Mouse (Mus musculus) megakaryocyte, embryonic 14.5 days (primary cell): ENCODE data around the gene Faf2. TPM values are rescaled to one million over a fixed set of nuclear protein-coding genes. Genes with fewer than 3 reads are reported as not detected.

ENCODE experiments used
- H3K27me3 ChIP-seq: replicated peaks from 2 replicates; pipeline ENCODE3; 2012; ENCODE audit warnings: inconsistent platforms
- H3K36me3 ChIP-seq: replicated peaks from 2 replicates; pipeline ENCODE3; 2012; ENCODE audit warnings: low read length, inconsistent platforms, mixed read lengths
- H3K4me1 ChIP-seq: 2 replicates; pipeline ENCODE4 v1.6.1; 2012; ENCODE audit warnings: inconsistent platforms
- H3K4me3 ChIP-seq: replicated peaks from 2 replicates; pipeline ENCODE3; 2012; ENCODE audit warnings: moderate library complexity, mild to moderate bottlenecking, inconsistent platforms
- H3K9me3 ChIP-seq: 2 replicates; pipeline ENCODE4 v1.6.1; 2012; ENCODE audit warnings: inconsistent platforms
- FLI1 ChIP-seq: IDR thresholded peaks from 2 replicates; pipeline ENCODE4 v1.6.1; 2012; ENCODE audit warnings: low read length, inconsistent platforms, mixed read lengths
- GATA1 ChIP-seq: IDR thresholded peaks from 3 replicates; pipeline ENCODE4 v1.6.1; 2012; ENCODE audit warnings: mixed read lengths, low read length, inconsistent platforms, borderline replicate concordance
- polyA plus RNA-seq: library from polyadenylated mRNA; stranded (reverse); fragments of >175 nt; gene quantifications from 2 replicates; pipeline ENCODE4 v1.2.3, GENCODE M21; 2012; ENCODE audit warnings: low replicate concordance; ENCODE audit not compliant: insufficient read depth

The Faf2 gene
- polyA plus RNA-seq, 1 experiment: 13.9 TPM

DNA sequence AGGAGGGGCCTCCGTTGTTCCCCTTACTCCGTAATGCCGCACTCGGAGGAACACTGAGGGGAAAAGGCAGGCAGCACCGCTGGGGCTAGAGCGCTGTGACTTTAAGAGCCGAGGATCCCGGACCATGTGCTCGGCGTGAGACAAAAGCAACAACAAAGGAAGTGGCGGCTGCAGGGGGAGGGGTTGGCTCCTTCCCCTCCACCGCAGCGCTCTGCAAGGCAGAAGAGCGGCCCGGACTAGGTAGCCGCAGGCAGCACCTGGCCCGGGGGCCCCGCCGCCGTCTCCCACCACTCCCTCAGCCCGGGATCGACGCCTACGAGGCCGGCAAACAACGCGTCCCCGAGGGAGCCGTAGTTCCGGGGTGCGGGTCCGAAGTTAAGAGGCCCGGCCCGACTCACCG, 65.5 kb downstream of the Faf2 start:
- no peaks in the 10 kb centered on the region for H3K27me3 ChIP-seq
- no peak for TF ChIP-seq GATA1
- TF ChIP-seq FLI1: no peak
- no peaks in the 10 kb centered on the region for H3K9me3 ChIP-seq
- peak overlapping the region; percentile 100 for H3K4me3 ChIP-seq
- H3K4me1 ChIP-seq: peaks cover 85% of the 10 kb centered on the region
- H3K36me3 ChIP-seq: peaks cover 46% of the 10 kb centered on the region

DNA sequence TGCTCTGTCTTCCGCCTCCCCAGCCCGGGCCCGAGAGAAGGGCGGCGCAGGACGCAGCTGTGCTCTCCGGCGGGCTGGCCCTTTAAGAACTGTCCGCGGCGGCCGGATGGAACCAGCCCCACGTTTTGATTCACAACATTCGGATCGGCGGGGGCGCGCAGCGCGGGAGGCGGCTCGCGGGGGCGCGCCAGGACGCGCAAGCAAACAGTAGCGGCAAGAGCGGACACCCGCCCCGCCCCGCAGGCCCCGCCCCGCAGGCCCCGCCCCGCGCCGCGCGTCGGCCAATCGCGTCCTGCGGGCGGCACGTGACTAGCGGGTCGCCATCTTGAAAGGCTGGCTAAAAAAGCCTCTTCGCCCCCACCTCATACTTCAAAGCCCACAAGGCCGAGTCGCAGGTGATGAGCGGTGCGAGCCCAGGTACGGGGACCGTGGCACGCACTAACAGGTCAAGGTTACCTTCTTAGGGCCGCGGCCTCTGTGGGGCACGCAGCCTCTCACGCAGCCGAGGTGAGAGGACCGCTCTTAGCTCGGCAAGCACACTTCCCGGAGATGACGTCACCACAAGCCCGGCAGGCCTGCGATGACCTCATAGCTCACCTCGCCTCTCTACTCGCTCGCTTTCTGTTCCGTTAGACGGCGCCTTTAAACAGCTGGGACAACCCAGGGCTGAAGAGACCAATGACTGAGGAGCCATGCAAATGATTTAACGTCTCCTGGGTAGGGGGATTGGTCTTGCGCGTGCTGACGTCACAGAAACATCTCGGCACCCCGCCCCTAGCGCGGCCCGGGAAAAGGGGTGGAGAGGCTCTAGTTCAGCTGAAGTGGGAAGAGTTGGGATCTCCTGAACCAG, 66.2 kb downstream of the Faf2 start:
- peak overlapping the region; percentile 100 for H3K4me3 ChIP-seq
- H3K9me3 ChIP-seq: no peaks in the 10 kb centered on the region
- TF ChIP-seq FLI1 (no peak), GATA1 (no peak)
- H3K27me3 ChIP-seq: no peaks in the 10 kb centered on the region
- peaks cover 39% of the 10 kb centered on the region for H3K36me3 ChIP-seq
- H3K4me1 ChIP-seq: peaks cover 85% of the 10 kb centered on the region

DNA sequence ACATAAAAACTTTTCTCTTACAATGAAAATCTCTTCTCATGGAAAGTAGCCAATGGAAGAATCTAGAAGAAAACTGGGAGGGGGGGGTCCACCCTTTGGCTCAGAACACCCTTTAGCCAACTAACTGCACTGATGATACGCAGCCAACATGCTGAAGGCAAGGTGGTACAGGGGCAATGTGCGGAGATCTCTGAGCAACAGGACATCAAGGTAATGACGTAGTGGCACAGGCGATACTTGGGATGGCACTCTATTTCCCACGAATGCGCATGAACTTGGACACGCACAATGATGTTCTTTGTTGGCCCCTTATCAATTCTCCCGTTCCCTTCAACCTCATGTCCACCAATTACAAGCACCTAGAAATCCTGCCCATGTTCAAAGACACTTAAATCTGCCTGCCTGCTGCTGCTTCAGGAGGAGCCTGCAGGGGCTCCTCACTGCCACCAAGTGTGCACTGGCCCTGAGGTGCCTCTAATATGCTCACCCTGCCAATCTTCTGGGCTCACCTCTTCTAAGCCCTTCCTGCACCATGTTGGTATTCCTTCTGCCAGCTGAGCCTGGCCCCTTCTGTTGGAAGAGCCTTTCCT, 68.7 kb downstream of the Faf2 start:
- Histone ChIP-seq H3K4me3 (peak overlapping the region; percentile 40), H3K27me3 (no peaks in the 10 kb centered on the region), H3K9me3 (no peaks in the 10 kb centered on the region), H3K4me1 (peaks cover 71% of the 10 kb centered on the region), H3K36me3 (peaks cover 15% of the 10 kb centered on the region)
- TF ChIP-seq FLI1: no peak
- TF ChIP-seq GATA1: no peak

DNA sequence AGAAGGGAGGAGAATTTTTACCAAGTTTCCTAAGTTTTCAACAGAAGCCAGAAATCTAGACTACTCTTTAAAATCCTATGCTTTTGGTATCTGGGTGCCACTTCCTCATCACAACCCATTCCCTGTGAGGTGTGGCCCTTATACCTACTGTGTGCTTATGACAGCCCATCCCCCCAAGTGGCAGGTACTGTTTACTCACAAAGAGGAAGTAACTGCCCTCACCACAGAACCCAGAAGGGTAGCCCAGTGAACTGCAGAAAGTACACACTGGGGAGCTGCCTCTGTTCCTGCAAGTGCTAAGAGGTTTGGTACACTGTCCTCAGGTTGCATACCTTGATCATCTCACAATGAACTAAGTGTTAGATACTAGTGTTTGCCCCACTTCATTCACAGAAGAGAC, 70.2 kb downstream of the Faf2 start:
- TF ChIP-seq GATA1: no peak
- TF ChIP-seq FLI1: no peak
- Histone ChIP-seq H3K27me3 (no peaks in the 10 kb centered on the region), H3K4me3 (peak overlapping the region; percentile 93), H3K36me3 (peaks cover 6% of the 10 kb centered on the region), H3K4me1 (peaks cover 67% of the 10 kb centered on the region), H3K9me3 (no peaks in the 10 kb centered on the region)

DNA sequence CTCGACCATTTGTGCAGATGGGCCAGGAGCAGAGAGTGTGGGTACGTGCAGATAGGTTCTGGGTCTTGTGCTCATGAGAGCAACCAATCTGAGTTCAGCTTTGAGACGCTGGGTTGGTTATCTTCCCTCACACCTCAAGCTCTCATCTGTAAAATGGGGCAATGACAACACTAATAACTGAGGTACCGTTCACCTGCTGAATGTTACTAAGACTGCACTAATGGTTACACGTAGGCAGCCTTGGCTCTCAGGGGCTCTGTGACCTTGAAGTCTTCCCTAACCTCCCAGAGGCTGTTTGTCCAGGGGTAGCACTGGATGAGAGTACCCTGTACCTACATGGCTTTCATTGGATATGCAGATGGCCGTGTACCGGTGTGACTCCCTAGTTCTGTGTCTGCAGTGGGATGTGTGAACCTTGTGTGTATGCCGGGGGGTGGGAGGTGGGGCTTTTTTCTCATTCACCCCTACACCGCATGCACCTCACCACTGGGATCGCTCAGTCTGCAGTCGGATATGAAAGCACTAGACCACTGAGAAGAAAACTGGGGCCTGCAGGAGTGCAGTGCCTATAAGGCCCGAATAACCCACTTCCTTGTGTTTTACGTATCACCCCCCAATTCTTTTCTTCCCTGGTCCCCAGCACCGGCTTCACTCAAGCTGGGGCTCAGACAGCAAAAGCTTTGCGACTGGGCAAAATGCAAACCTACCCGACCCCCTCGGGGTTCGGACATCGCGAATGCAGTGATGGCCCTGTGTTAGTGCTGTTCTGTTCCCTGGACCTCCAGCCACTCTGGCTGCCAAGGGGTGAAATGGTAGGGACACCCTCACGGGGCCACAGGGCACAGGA, 71.3 kb downstream of the Faf2 start:
- TF ChIP-seq GATA1 (no peak), FLI1 (no peak)
- Histone ChIP-seq H3K4me3 (peak overlapping the region; percentile 93), H3K4me1 (peaks cover 65% of the 10 kb centered on the region), H3K27me3 (no peaks in the 10 kb centered on the region), H3K36me3 (peaks cover 6% of the 10 kb centered on the region), H3K9me3 (no peaks in the 10 kb centered on the region)

DNA sequence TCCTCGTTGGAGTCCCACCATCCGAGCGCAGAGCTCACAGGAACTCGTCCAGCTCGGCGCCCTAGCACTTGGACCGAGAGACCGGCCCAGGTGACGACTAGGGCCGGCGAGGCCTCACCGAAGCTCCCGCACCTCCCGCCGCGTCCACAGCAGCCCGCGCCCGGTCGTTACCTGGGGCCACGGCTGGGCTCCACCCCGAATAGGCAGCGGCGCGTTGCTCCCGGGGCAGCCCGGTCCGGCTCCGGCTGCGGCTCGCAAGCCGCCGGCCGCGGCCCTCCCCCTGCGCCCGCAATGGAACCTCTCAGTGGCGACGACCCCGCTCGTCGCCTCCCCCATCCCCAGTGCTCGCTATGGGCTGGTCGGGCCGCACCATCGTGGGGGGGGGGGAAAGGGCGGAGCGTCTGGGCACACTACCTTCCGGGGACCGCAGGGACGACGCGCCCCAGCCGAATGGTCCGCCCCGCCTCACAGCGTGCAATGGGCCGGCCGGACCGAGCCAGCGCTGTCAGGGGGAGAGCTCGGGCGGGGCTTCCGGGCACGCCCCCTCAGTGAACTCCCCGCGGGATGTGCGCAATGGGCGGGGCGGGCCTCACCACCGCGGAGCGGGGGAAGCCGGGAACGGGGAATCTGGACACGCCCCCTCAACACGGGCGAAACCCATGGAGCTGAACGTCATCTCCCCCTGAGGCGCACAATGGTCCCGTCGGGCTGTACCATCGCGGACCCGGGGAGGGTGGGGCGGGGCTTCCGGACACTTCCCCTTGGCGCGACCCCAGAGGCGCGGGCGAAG, 72.2 kb downstream of the Faf2 start, which contains the start of gene Rnf44:
Rnf44 (minus strand) TSS at position 350 of the 790 bp plus-strand sequence.
- H3K4me3 ChIP-seq: peak within 1 kb of the TSS; percentile 93
- H3K36me3 ChIP-seq: peaks cover 6% of the 10 kb centered on the region
- H3K27me3 ChIP-seq: no peaks in the 10 kb centered on the region
- no peak for TF ChIP-seq GATA1
- TF ChIP-seq FLI1: 0 out of 2 replicates have a peak, but pooled peaks have one; percentile 22
- H3K9me3 ChIP-seq: no peaks in the 10 kb centered on the region
- H3K4me1 ChIP-seq: peaks cover 59% of the 10 kb centered on the region

DNA sequence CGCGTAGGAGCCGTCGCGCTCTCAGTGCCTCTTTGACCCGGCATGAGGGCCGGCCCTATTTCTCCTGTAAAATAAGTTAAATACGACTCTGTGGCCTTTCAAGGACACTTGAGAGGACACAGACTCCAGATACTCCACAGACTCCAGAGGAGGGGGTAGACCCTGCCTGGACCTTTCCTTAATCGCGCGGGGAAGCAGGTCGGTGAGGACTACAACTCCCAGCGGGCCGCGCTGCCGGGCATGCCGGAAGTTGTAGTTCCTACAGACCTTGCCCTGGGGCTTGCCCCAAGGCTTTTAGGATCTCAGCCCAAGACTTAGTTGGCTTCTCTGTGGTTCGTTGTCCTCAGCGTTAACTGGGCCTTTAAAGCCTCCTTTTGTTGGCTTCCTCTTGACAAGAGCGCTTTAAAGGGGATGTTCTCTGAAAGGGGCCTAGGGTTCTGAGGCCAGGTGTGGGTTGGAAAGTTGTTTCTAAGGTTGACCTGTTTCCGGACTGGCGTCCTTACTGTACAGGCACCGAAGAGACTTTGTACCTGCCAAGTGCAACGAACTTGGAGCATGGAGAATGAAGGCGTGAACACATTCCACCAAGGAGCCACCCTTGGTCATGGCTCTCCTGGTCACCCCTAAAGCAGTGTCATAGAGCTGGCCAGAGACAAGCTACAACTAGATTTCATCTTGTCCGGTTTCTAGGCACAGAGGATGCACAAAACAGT, 72.9 kb downstream of the Faf2 start:
- Histone ChIP-seq H3K4me1 (peaks cover 52% of the 10 kb centered on the region), H3K36me3 (peaks cover 6% of the 10 kb centered on the region), H3K4me3 (peak overlapping the region; percentile 93), H3K27me3 (peaks cover 3% of the 10 kb centered on the region), H3K9me3 (no peaks in the 10 kb centered on the region)
- TF ChIP-seq GATA1 (no peak), FLI1 (no peak)

DNA sequence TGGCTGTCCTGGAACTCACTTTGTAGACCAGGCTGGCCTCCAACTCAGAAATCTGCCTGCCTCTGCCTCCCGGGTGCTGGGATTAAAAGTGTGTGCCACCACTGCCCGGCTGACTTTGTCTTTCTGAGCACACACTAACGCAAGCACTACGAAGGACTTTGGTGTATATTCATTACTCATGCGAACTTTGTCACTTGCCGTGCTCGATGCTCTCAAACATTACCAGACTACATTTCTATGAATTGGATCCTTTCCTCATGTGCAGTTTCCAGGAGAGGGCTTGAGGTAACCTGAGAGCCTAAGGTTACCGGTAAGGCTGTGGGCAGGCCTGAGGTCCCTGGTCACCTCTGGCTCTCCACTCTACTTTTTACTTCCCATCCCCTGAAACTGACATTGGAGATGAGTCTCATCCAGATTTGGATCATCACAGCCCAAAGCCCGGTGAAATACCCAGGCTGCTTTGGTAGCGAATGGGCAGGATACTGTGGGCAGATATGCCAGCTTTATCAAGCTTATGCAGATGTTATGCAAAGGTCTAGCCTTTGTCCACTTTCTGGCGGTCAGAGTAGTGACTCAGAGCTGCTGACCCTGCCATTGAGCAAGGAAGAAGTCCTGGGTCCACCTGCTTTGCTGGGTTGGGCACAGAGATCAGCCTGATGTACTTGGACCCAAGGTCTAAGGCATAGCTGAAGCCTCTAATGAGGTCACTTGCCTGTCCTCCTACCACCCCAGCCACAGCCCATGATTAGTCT, 74.1 kb downstream of the Faf2 start:
- TF ChIP-seq GATA1: no peak
- TF ChIP-seq FLI1: no peak

More for the DNA sequence above, 74.1 kb downstream of the Faf2 start:
- Histone ChIP-seq H3K4me3 (no peak overlapping the region), H3K27me3 (peaks cover 6% of the 10 kb centered on the region), H3K9me3 (no peaks in the 10 kb centered on the region), H3K36me3 (peaks cover 2% of the 10 kb centered on the region), H3K4me1 (peaks cover 43% of the 10 kb centered on the region)
